Mouse (Mus musculus): ENCODE results near the gene Col4a1. TPM values are rescaled to one million over a fixed set of nuclear protein-coding genes. Genes with fewer than 3 reads are reported as not detected.
A peak's percentile ranks its signal among the peaks of the same experiment; 100 is the strongest.

Col4a1 gene
- polyA plus RNA-seq, 1 experiment from 2014 or later: 213 TPM

DNA sequence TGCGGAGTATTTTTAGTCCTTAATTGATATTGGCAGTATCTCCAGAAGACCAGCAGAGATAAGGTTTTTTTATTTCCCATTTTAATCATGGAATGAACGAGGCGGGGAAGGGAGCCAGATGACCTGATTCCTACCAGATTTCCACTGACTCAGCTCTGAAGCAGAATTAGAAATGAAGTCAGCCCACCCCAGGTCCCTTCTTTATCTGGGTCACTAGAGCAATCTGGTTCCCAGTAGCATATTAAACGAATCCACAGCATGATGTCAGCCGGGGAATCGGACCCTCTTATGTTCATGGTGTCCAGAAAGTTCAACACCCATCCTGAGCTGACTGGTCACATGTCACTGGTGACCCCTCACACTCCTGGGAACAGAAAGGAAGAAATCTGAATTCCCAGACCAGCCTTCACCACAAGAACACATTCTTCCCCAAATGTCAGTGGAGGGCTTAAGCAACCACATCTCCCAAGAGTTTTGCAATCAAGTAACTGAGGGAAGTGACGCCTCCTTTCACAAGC, 63.0 kb downstream of the Col4a1 start:
- ATAC-seq (replicated peaks; ENCODE audit: extremely low read depth, insufficient read depth, low FRiP score): peak; percentile 40
- H3K4me2 ChIP-seq (ENCODE audit: low read depth, low read length): no peak overlapping the region
- peaks cover 44% of the 10 kb centered on the region for H3K4me1 ChIP-seq (ENCODE audit: control insufficient read depth, insufficient read depth, low read length)
- H3K36me3 ChIP-seq (ENCODE audit: control insufficient read depth, insufficient read depth): peaks cover 6% of the 10 kb centered on the region
- H3K9me3 ChIP-seq (replicated peaks; ENCODE audit: control insufficient read depth, low read length): no peaks in the 10 kb centered on the region
- H3K9ac ChIP-seq (ENCODE audit: low read length): no peak overlapping the region
- no peak overlapping the region for H3K4me3 ChIP-seq (ENCODE audit: low read length)
- H3K27me3 ChIP-seq (ENCODE audit: control insufficient read depth, insufficient read depth, low read length): no peaks in the 10 kb centered on the region
- WGBS: 30% methylated on average over 7 of the region's 7 CpGs
- H3K27ac ChIP-seq (ENCODE audit: low read length): peak overlapping the region; percentile 77

DNA sequence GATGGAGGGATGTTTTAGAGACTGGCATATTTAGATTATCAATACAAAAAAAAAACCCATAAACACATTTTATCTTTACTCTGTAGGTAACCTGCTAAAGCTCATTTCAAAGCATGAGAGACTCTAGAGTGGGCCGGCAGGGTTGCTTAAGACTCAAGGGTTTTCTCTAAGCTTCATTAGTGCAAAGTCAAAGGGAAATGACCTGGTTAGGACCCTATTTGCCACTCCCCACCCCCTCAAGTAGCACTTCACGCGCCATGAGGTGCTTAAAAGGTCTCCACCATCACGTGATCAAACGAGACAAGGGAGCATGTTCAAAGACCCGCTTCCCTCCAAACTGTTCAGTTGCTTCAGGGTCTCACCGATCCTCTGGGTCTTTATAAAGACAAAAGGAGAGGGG, 63.9 kb downstream of the Col4a1 start:
- ATAC-seq (replicated peaks; ENCODE audit: extremely low read depth, insufficient read depth, low FRiP score): no peak
- no peaks in the 10 kb centered on the region for H3K9me3 ChIP-seq (replicated peaks; ENCODE audit: control insufficient read depth, low read length)
- no peak overlapping the region for H3K4me3 ChIP-seq (ENCODE audit: low read length)
- H3K36me3 ChIP-seq (ENCODE audit: control insufficient read depth, insufficient read depth): peaks cover 13% of the 10 kb centered on the region
- no peak overlapping the region for H3K4me2 ChIP-seq (ENCODE audit: low read depth, low read length)
- H3K9ac ChIP-seq (ENCODE audit: low read length): no peak overlapping the region
- H3K27ac ChIP-seq (ENCODE audit: low read length): peak overlapping the region; percentile 77; the same call in 1 of the 2 replicates
- 41% methylated on average over 7 of the region's 7 CpGs for WGBS
- peaks cover 38% of the 10 kb centered on the region for H3K4me1 ChIP-seq (ENCODE audit: control insufficient read depth, insufficient read depth, low read length)
- H3K27me3 ChIP-seq (ENCODE audit: control insufficient read depth, insufficient read depth, low read length): no peaks in the 10 kb centered on the region

DNA sequence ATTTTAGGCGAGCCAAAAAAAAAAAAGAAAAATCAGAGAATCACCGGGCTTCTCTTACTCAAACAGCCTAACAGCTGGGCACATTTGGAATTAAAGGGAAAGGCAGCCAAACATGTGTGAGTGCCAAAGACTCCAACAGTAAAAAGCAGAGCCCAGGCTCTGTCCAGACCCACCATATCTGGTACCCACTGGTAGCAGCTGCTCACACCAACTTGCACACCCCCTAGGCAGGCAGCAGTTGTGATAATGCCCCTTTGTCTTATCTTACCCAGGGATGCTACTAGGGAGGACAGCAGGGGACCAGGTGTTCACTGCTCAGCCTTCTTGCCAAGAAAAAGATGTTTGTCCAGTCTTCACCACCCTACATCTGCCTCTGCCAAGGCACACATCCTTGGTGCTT, 71.1 kb downstream of the Col4a1 start:
- WGBS: 60% methylated on average over 2 of the region's 2 CpGs
- H3K36me3 ChIP-seq (ENCODE audit: control insufficient read depth, insufficient read depth): peaks cover 45% of the 10 kb centered on the region

DNA sequence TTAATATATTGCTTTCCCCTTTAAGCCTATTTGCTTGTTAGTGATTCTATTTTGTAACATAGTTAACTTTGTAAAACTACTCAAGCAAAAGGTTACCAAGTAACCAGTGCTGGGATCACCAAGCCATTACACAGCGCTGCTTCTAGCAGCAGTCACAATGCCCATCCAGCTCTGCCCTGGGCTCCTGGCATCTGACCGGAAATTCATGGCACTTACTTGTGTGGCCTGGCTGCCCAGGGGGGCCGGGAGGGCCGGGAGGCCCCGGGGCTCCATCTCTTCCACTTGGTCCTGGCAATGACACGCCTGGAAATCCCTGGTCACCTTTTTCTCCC, 77.8 kb downstream of the Col4a1 start:
- no peaks in the 10 kb centered on the region for H3K9me3 ChIP-seq (replicated peaks; ENCODE audit: control insufficient read depth, low read length)
- H3K4me2 ChIP-seq (ENCODE audit: low read depth, low read length): no peak overlapping the region
- no peaks in the 10 kb centered on the region for H3K27me3 ChIP-seq (ENCODE audit: control insufficient read depth, insufficient read depth, low read length)
- H3K4me3 ChIP-seq (ENCODE audit: low read length): no peak overlapping the region
- H3K9ac ChIP-seq (ENCODE audit: low read length): no peak overlapping the region
- ATAC-seq (replicated peaks; ENCODE audit: extremely low read depth, insufficient read depth, low FRiP score): no peak
- WGBS: 78% methylated on average over 6 of the region's 6 CpGs
- no peak overlapping the region for H3K27ac ChIP-seq (ENCODE audit: low read length)
- H3K36me3 ChIP-seq (ENCODE audit: control insufficient read depth, insufficient read depth): peaks cover 63% of the 10 kb centered on the region
- H3K4me1 ChIP-seq (ENCODE audit: control insufficient read depth, insufficient read depth, low read length): no peaks in the 10 kb centered on the region

More for the DNA sequence above, 71.1 kb downstream of the Col4a1 start:
- no peak overlapping the region for H3K4me2 ChIP-seq (ENCODE audit: low read depth, low read length)
- no peak overlapping the region for H3K27ac ChIP-seq (ENCODE audit: low read length)
- H3K9ac ChIP-seq (ENCODE audit: low read length): no peak overlapping the region
- no peak overlapping the region for H3K4me3 ChIP-seq (ENCODE audit: low read length)
- H3K27me3 ChIP-seq (ENCODE audit: control insufficient read depth, insufficient read depth, low read length): no peaks in the 10 kb centered on the region
- ATAC-seq (replicated peaks; ENCODE audit: extremely low read depth, insufficient read depth, low FRiP score): no peak
- H3K4me1 ChIP-seq (ENCODE audit: control insufficient read depth, insufficient read depth, low read length): no peaks in the 10 kb centered on the region
- H3K9me3 ChIP-seq (replicated peaks; ENCODE audit: control insufficient read depth, low read length): no peaks in the 10 kb centered on the region

DNA sequence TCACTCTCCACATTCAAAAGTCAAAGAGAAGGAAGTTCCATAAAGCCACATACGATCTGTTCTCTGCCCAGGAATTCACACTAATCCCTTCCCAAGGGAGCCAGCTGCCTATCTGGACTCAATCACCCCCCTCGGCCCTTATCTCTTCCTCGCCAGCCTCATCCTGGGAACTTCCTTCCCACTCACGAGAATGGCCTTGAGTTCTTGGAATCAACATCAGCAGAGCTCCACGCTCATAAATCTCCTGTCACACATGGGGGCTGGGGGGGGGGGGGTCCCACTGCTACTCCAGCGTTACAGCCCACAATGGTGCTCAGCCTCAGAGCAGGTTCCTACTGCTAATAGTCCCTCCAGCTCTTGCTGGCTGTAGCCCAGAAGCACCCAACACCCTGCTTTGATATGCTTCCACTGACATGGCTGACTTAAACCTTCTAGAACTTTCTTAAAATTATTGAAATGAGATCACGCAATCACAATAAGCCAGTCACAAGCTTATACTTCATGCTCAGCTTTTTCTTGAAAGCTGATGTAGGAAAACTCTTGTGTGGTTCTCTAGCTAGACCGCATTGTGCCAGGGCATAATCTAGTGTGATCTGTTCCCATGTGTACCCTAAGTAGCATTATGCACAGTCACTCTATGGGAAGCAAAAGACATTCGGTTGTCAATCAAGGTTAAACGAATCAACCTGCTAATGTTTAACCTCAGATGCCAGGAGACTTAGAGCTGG, 78.3 kb downstream of the Col4a1 start:
- peaks cover 58% of the 10 kb centered on the region for H3K36me3 ChIP-seq (ENCODE audit: control insufficient read depth, insufficient read depth)
- H3K4me2 ChIP-seq (ENCODE audit: low read depth, low read length): no peak overlapping the region
- ATAC-seq (replicated peaks; ENCODE audit: extremely low read depth, insufficient read depth, low FRiP score): no peak; the same call in 1 of the 2 replicates
- H3K9ac ChIP-seq (ENCODE audit: low read length): no peak overlapping the region
- H3K4me3 ChIP-seq (ENCODE audit: low read length): no peak overlapping the region
- WGBS: 52% methylated on average over 10 of the region's 10 CpGs
- H3K27me3 ChIP-seq (ENCODE audit: control insufficient read depth, insufficient read depth, low read length): no peaks in the 10 kb centered on the region
- no peaks in the 10 kb centered on the region for H3K4me1 ChIP-seq (ENCODE audit: control insufficient read depth, insufficient read depth, low read length)
- H3K27ac ChIP-seq (ENCODE audit: low read length): no peak overlapping the region
- H3K9me3 ChIP-seq (replicated peaks; ENCODE audit: control insufficient read depth, low read length): no peaks in the 10 kb centered on the region

DNA sequence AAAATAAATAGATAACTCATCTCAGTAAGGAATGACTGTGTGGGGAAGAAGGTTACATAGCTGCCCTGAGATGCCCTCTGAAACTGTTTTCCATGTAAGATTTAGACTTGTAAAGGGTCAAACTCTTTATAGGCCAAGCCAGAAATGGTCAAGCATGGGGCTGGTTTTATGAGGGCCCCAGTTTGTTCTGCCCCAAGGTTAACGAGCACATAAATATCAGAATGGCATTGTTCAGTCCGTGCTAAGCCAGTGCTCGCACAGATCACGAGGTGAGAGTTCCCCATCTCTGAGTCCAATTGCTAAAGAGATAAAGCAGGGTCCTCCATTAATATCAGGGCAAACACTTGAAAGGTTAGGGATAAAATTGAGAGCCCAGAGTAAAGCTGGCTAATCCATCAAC, 79.6 kb downstream of the Col4a1 start:
- no peak for ATAC-seq (replicated peaks; ENCODE audit: extremely low read depth, insufficient read depth, low FRiP score)
- Histone ChIP-seq H3K9me3 (replicated peaks; ENCODE audit: control insufficient read depth, low read length) (no peaks in the 10 kb centered on the region), H3K27ac (ENCODE audit: low read length) (no peak overlapping the region), H3K36me3 (ENCODE audit: control insufficient read depth, insufficient read depth) (peaks cover 61% of the 10 kb centered on the region), H3K4me2 (ENCODE audit: low read depth, low read length) (no peak overlapping the region), H3K4me3 (ENCODE audit: low read length) (no peak overlapping the region), H3K4me1 (ENCODE audit: control insufficient read depth, insufficient read depth, low read length) (no peaks in the 10 kb centered on the region), H3K9ac (ENCODE audit: low read length) (no peak overlapping the region), H3K27me3 (ENCODE audit: control insufficient read depth, insufficient read depth, low read length) (no peaks in the 10 kb centered on the region)
- WGBS: 67% methylated on average over 4 of the region's 4 CpGs

DNA sequence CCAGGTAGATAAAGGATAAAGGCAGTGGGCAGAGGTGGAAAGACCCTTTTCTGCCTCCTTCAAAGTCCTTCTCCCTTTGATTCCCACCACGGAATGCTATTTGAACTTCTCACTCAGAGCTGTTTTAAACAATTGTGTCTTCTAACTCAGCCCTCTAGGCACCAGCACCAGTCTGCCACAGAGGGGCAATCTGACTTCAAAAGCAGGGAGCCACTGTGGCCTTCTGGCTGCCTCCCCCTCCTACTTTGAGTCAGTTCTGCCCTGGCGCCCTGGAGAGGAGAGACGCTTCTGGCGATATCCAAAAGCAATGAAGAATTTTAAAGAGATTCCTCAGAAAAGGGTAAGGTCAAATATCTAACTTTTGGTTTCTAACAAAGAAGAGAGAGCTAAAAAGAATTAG, 82.3 kb downstream of the Col4a1 start:
- WGBS: 72% methylated on average over 4 of the region's 4 CpGs
- Histone ChIP-seq H3K4me2 (ENCODE audit: low read depth, low read length) (no peak overlapping the region), H3K27me3 (ENCODE audit: control insufficient read depth, insufficient read depth, low read length) (no peaks in the 10 kb centered on the region), H3K36me3 (ENCODE audit: control insufficient read depth, insufficient read depth) (peaks cover 55% of the 10 kb centered on the region), H3K9ac (ENCODE audit: low read length) (no peak overlapping the region), H3K27ac (ENCODE audit: low read length) (no peak overlapping the region), H3K9me3 (replicated peaks; ENCODE audit: control insufficient read depth, low read length) (no peaks in the 10 kb centered on the region), H3K4me1 (ENCODE audit: control insufficient read depth, insufficient read depth, low read length) (no peaks in the 10 kb centered on the region), H3K4me3 (ENCODE audit: low read length) (no peak overlapping the region)
- no peak for ATAC-seq (replicated peaks; ENCODE audit: extremely low read depth, insufficient read depth, low FRiP score)

DNA sequence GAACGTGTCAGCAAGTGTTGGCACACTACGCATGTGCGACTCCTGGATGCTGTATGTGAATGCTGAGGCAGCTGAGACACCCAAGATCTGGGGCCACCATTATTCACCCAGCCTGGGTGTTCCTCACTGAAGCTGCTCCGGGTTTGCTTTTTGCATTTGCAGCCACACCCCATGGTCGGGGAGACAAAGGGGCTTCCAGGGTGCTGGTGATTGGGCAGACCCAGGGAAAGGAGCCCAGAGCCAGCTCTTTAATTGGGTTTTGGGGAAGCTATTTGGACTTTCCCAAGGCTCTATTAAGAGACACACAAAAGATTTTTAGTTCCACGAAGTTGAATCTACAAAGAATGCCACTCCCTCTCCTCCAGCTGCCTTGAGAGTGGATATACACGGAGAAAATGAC, 85.2 kb downstream of the Col4a1 start:
- H3K9ac ChIP-seq (ENCODE audit: low read length): no peak overlapping the region
- WGBS: 65% methylated on average over 7 of the region's 7 CpGs
- ATAC-seq (replicated peaks; ENCODE audit: extremely low read depth, insufficient read depth, low FRiP score): no peak
- H3K4me2 ChIP-seq (ENCODE audit: low read depth, low read length): no peak overlapping the region
- H3K4me3 ChIP-seq (ENCODE audit: low read length): no peak overlapping the region
- H3K36me3 ChIP-seq (ENCODE audit: control insufficient read depth, insufficient read depth): peaks cover 47% of the 10 kb centered on the region
- H3K27me3 ChIP-seq (ENCODE audit: control insufficient read depth, insufficient read depth, low read length): no peaks in the 10 kb centered on the region
- no peaks in the 10 kb centered on the region for H3K4me1 ChIP-seq (ENCODE audit: control insufficient read depth, insufficient read depth, low read length)
- H3K27ac ChIP-seq (ENCODE audit: low read length): no peak overlapping the region
- H3K9me3 ChIP-seq (replicated peaks; ENCODE audit: control insufficient read depth, low read length): no peaks in the 10 kb centered on the region

DNA sequence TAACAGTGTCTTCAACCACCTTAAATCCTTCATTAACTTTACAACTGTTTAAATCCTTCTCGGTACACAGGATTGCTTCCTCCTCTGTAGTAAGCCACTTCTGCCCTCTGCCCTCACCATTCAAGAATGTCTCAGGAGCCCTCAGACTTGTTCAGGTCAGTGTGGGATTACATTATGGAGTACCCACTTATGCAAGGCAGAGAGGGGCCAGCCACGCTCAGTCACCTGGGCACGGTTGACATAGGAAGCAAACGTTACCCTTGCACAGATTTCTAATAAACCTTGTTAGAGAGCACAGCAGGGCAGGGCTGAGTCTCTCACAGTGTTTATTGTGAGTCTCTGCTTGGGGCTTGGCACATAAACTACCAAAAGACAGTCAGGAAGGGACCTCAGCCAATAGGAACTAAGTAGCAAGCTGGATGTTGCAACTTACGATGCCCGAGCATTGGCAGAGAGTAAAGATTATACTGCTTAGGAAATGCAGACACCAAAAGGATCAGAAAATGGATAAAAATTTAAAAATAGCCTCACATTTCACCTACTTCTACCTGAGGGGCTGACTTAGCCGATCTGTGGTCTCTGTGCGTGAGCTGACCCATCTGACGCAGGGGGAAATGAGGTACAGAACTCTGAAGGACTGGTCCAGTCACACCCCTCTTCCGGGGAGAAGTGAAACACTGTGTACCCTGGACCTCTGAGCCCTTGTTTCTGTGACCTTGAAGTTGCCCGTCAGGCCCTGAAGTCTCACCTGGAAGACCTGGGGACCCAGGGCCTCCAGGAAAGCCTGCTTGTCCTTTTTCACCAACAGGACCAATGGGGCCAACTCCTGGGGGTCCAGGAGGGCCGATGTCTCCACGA, 86.8 kb downstream of the Col4a1 start:
- no peak for ATAC-seq (replicated peaks; ENCODE audit: extremely low read depth, insufficient read depth, low FRiP score)
- H3K36me3 ChIP-seq (ENCODE audit: control insufficient read depth, insufficient read depth): peaks cover 46% of the 10 kb centered on the region
- H3K27ac ChIP-seq (ENCODE audit: low read length): no peak overlapping the region
- no peak overlapping the region for H3K9ac ChIP-seq (ENCODE audit: low read length)
- no peak overlapping the region for H3K4me2 ChIP-seq (ENCODE audit: low read depth, low read length)
- 83% methylated on average over 13 of the region's 13 CpGs for WGBS
- no peaks in the 10 kb centered on the region for H3K9me3 ChIP-seq (replicated peaks; ENCODE audit: control insufficient read depth, low read length)
- no peak overlapping the region for H3K4me3 ChIP-seq (ENCODE audit: low read length)
- H3K27me3 ChIP-seq (ENCODE audit: control insufficient read depth, insufficient read depth, low read length): no peaks in the 10 kb centered on the region
- H3K4me1 ChIP-seq (ENCODE audit: control insufficient read depth, insufficient read depth, low read length): no peaks in the 10 kb centered on the region
